Mouse (Mus musculus): ENCODE measurements around the gene Zpbp. TPM values are rescaled to one million over a fixed set of nuclear protein-coding genes. Genes with fewer than 3 reads are reported as not detected.

Gene Zpbp
- 1.3 TPM for polyA plus RNA-seq (2014; fragmentation: Illumina TruSeq; extraction: RNeasy Lipid Tissue Mini Kit (QIAGEN cat#74804); ENCODE audit: low read depth, low replicate concordance)

DNA sequence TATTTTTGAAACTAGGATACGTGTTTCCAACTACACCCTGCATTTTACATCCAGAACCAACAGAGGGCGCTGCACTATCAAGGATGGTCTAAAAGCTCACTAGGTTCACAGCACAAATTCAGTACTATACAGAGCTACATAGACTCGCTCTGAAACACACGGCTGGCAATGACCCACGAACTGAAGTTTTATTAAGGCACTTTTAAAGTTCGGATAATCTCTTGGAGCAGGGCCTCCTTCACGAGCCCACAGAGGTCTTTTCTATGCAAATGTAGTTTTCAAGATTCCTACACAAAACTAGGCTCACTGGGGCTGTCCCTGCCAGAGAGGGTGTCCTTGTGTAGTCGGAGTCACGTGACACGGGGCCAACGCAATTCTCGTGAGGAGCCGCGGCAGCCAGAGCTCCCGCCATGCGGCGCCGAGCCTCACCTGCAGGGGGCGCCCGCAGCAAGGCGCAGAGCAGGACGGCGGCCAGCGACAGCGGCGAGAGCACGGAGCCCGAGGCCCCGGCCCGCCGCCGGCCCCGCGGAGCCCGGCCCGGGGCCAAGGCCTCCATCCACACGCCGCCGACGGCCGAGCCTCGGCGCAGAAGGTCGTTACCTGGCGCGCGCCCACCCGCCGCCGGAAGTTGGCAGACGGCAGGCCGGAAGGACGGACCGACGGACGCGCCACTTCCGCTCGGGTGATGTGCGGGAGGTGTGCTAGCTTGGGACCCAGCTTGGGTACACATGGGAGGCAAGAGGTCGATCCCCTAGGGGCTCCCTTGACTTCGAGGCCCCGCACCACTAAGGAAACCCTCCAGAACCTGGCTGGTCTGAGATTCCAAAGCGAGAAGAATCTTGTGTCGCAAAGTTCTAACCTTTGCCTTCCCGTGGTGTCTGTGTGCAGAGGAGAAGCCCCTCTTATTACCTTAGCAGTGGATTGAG lies at the start of gene Zpbp, which contains the start of gene Spata48:
Gene Zpbp (minus strand): TSS at position 774 of the 926 bp plus-strand sequence.
Gene Spata48 (plus strand): TSS at position 460 of the 926 bp plus-strand sequence.

Other genes starting within 250 kb of the Zpbp start
- gene Spata48, start 314 bp downstream of the Zpbp start, polyA plus RNA-seq (2014; fragmentation: Illumina TruSeq; extraction: RNeasy Lipid Tissue Mini Kit (QIAGEN cat#74804); ENCODE audit: low read depth, low replicate concordance), result 2.0 TPM
- gene 4930512M02Rik, start 165.4 kb upstream of the Zpbp start, polyA plus RNA-seq (2014; fragmentation: Illumina TruSeq; extraction: RNeasy Lipid Tissue Mini Kit (QIAGEN cat#74804); ENCODE audit: low read depth, low replicate concordance), result not detected
- 3.6 TPM for gene Ikzf1, start 222.6 kb upstream of the Zpbp start, polyA plus RNA-seq (2014; fragmentation: Illumina TruSeq; extraction: RNeasy Lipid Tissue Mini Kit (QIAGEN cat#74804); ENCODE audit: low read depth, low replicate concordance)